Mouse (Mus musculus): ENCODE results near the gene Fhit.

Gene Fhit

DNA sequence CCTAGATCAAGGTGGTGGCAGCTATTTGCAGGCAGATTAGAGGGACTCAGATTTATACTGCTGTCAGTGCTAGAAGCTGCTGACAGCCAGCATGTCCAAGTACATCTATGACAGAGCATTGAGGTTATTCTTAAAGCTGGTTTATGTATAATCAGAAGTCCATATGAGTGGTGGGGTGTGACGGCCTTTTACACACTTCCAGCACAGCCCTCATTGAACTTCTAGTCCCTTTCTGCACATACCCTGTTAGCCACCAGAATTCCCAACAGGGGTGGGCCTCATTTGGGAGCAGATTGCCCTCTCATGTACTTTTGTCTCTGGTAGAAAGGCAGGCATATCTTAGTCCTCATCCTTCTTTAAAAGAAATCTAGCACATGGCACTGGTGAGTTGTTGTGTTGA, 817.8 kb downstream of the Fhit start:
- DNase-seq, result no peak

DNA sequence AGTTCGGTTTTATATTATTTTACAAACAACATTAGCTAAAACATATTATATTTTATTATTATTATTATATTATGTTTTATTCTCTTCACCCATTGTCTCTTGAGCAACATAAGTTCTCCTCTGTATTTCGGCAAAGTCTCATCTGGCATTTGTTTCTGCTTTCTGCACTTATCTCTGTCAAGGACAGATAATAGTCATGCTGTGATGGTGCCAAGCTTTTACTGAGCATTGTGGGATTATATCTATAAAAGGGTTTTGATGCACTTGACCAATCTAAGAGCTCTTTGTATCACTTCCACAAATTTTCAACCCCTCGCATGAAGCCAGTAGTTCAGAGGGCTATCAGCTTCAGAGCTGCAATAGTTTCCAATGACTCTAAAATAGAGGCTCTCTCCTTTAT, 845.1 kb downstream of the Fhit start:
- no peak for DNase-seq

DNA sequence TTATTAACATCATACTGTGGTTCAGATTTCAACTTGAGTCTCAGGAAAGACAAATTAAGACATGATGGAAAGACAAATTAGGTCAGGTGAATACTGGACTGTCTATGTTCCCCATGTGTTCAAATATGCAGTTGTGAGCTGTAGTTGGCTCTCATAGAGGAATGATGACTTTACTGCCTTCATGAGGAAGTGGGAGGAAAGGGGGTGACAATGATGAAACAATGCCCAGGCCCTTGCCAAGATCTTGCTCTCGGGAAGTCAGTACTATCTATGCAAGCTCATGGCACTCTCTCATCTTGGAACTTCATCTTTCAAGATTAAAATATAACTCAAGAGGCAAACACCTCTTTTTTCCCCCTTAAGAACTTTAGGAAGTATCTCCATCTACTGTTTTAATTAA, 849.6 kb downstream of the Fhit start:
- DNase-seq, result no peak

DNA sequence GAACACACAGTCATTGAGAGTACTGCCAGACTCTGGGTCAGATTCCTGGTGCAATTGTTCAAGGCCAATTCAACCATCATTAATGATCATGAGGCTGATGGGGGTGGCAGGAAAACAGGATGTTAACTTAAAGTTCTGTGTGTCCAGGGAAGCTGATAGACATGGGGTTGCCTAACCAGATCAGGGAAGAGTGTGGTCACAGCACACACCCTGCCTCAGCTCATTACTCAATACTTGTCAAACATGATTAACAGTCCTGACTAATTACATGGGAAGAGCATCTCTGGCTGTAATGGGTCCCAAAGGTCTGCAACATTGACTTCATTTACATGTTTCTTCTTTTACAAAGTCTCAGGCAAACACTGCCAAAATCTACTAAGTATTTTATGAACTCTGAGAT, 856.5 kb downstream of the Fhit start:
- DNase-seq, result no peak

DNA sequence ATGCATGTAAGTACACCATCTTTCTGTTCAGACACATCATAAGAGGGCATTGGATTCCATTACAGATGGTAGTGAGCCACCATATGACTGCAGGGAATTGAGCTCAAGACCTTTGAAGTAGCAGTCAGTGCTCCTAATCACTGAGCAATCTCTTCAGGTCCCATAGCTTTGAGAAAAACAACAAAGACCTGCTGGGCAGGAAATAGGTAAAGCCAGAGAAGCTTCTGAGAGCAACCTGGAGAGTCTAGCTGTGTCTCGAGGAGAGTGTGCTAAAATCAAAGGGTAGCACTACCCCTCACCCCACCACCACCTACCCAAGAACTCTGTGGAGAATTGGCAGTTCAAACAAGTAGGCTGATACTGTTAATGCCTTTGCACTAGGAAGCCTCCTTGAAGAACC, 860.3 kb downstream of the Fhit start:
- DNase-seq, result no peak

DNA sequence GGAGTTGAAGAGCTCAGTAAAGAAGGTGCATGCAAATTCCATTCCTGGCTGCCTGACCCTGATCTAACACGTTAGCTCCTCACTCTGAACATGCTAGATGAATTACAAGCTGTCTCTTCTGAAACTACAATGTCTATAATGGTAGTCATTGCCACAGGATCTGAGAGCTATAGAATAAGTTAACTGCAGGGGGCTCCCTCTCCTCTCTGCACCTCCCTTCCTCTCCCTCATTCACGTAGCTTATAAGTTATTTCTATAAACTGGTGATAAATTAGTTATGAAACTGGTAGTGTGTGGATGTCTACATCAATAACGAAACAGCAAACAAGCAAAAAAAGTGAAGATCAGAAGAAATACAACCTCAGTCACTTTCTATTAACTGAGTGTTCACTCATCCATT, 860.9 kb downstream of the Fhit start:
- DNase-seq, result no peak

DNA sequence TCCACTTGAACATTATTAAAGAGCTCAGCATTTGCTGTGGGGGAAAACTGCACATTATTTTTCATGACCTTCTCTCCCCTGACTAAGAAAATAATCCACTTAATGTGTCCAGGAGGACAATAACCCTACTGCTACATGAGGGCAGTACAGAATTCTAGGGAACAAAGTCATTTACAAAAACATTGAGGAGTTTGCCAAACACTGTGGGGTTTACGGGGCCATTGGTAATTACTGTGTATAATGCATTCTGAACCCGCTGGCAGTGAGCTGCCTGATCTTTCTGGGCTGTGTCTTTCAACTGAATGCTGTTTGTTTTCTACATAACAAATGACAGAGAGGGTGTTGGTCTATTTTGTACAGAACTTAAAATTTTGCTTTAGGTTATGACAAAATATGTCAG, 862.8 kb downstream of the Fhit start:
- DNase-seq, result no peak

DNA sequence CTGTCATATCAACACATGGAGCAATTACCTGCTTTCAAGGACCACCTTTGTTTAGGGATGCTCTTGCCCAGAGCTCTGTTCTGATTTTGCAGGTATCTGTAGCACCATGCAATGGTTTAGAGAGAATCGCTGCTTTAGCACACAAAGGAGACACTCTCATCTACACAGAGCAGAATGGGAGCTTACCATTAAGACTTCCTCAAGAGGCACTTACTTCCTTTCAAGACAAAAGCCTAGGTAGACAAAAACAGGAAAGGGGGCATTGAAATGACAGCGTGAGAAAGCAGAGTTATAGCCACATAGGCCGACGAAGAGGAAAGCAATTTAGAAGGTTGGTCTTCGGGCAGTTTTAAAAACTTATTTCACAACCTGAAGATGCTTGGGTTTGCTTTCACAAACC, 872.8 kb downstream of the Fhit start:
- no peak for DNase-seq

DNA sequence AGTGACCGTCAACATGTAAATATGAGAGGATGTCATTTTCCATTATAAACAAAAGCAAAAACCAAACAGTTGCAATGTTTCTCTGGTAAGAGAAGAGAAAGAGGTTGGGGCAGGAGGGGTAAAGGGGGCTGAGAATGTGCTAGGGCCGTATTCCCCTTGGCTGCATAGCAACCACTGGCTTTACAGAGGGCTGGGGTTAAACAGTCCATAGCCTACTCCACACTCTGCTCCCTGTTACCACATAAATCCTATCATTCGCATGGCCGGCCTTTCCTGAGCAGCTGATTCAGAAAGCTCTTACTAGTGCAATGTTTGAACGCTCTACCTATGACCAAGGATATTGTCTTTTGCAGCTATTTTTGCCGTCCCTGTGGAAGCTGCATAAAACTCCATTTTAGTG, 875.8 kb downstream of the Fhit start:
- DNase-seq, result no peak

DNA sequence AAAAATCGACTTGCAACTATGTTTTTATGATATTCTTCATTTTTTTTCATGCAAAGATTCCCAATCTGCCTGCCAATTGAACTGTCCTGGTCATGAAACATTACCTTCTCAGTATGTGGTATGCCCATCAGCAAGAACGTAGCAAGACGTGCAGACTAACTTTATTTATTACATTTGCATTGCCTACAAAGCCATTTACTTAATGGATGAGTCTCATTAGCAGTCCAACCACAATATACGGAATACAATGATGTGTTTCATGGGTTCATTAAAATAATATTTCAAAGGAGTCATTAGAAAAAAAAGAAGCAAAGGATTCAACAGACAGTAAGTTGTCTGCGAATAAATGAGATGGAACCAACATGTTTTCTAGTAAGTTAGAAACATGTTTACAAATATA, 933.1 kb downstream of the Fhit start:
- no peak for DNase-seq

DNA sequence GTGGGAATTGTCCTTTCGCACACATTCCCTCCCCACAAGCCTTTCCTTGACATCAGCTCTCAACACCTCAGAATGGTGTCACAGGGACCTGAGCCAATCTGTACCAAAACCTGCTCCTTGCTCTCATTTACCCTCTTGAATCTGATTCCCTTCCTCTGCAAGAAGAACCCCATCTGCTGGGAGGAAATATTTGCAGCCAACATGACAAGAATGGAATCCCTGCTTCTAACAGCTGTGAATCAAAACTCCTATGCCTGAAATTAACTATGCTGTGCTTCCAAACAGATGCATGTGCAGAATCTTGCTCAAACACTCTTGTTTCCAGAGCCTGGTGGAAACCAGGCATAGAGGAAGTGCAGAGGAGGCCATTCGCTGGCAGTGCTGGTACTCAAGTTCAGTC, 940.0 kb downstream of the Fhit start:
- no peak for DNase-seq

DNA sequence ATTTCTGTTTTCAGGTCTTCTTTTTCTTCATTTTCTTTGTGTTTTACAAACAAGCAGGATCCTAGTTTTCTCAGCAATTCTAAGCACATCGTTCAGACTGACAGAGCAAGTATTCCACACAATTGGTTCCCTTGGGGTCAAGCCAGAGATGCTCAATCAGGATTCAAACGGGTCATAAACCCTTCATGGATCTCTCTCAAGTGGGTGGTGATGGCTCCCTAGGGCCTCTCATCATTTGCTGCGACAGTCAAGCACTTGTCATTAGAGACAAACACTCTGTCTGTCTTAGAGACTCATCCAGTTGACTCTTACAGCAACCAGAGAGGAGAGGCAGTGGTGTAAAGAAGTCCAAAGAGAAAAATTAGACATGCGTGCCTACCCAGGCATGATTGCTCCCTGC, 948.6 kb downstream of the Fhit start:
- no peak for DNase-seq

DNA sequence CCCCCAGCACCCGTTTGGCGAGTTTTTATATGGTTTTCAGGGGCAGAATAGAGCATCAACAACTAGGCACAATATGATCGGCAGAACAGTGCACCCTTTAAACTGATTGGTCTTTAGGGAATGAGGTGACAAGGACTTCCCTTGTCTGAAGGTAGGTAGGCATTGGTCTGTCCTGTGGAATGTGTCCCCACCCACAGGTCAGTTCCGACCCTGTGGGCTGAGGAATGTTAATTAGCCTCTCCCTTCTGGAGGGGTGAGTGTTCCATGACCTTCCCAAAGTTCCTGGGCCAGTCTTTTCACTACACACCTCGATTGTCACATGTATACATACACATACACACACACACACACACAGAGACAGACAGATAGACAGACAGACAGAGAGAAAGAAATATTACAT, 950.7 kb downstream of the Fhit start:
- no peak for DNase-seq

DNA sequence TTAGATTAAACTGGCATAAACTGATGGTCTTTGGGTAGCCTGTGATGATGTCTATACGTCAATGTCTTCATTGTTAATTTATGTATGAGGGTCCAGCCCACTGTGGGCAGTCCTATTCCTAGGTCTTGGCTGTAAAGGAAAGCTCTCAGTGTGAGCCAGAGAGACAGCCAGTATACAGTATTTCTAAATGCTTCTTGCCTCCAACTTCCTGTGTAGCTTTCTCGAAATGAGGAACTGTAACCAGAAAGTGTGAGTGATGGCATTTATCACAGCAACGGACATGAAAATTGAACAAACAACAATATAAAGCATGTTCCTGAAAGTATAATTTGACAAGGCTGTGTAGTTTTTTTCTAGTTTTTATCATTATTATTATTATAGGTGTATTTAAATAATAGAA, 952.8 kb downstream of the Fhit start:
- DNase-seq, result no peak

DNA sequence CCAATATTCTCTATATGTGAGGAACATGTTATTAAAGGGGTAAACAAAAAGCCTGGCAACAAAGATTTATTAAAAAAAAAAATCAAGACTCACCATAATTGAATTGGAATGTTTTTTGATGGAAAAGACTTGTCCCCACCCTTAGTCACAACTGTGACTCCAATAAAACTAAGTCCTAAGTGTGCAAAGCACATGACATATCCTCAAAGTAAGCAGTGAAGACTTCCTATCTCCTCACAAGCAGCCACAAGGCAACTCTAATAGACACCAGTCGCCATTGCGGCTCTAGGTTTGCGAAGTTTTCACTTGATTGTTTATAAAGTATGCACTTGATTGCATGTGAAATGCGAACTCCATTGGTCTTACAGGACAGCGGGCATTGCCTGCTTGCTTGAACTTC, 956.1 kb downstream of the Fhit start:
- DNase-seq, result no peak

DNA sequence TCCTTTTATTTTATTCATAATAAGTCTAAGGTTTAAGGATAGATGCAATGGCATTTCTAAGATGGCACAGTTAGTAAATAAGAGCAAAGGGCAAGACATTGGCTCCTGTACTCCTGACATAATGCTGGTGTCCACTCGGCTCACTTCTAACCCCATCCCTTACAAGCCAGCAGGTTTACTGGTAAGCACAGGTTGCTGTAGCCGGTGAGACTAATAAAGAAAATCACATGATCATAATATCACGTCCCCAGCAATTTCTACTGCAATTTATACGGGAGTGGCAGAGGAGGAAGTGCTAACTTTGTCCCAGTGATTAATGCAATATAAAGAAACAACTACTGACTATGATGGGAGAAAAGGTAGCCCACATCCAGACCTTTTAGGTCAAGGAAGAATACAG, 956.5 kb downstream of the Fhit start:
- no peak for DNase-seq

DNA sequence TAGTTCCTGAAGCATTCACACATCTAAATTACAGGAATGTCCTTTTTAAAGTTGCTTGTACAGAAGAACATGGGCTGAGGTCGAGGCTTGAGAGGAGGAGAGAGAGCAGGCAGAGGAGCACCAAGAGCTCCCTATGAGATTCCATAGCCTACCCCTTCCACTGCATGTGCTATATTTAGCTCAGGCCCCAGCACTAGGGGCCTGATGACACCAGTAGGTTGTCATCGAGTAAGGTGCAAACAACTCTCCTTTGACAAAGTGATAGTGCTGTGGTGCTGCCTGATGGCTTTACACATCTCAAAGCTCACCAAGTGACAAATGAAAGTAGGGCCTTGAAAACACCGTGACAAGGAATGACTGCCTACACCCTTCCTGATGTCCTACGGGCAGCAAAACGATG, 967.7 kb downstream of the Fhit start:
- DNase-seq, result no peak

DNA sequence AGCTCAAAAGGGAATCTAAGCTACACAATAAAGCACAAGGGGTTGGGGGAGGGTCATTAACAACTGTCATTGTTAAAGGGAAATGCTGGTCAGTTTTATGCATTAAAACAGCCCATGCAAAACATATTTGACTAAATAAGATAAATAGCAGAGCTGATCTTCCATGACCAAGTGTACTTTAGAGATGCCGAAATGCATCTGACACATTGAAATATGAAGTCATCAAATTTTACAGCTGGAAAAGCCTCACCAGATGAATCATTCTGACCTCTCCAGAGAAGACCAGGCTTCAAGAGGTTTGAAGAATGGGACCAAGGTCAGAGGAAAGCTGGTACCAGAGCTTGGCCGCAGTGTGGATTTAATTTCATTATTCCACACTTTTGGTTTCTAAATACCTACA, 990.1 kb downstream of the Fhit start:
- DNase-seq, result no peak

DNA sequence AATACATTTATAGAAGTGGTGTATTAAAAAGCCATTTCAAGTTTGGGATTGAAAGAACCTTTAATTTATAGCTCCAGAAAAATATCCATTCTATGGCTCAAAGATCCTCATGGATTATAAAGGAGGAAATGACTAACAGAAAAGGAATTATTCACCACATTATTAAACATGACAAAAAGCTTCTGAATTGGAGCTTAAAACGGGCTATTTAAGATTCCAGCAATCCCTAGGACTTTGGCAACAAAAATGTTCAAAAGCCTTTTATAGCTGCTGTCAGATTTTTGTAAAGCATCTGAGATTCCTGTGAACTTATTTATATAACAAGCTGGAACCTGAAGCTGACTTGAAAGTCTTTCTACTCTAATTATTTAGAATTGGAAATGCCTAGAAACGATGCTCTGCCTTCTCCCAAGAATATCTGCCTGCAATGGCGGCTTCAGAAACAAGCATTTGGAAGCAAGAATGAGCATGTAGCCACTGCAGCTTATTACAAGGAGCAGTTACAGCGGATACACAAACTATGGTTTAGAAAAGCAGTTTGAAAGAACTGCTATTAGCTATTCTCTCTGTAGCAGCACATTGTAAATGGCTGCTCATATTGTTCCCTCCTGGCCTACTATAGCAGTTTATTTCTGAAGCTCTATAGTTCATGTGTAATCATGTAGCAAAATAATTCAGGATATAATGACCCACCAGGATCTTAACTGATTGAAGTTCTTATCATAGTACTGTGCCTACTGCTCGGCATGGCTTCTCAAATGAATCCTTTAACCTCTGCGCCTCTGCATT, 995.0 kb downstream of the Fhit start:
- DNase-seq, result no peak

DNA sequence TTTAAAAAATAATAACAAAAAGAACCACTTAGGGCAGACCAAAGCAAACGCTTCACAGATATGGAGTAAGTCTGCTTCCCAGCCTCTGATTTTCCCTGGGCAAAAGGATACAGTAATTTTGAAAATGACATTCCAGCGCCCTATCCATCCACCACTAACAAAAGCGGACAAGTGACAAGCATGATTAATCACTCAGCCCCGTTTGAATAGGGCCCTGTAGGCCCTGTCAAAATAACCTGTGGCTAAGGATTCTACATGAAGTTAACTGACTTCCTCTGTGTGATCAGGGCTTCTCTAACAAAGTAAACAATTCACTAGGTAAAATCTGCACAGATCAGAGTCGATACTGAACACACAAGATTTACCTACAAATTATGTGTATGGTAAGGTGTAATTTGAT, 1012.0 kb downstream of the Fhit start:
- no peak for DNase-seq

DNA sequence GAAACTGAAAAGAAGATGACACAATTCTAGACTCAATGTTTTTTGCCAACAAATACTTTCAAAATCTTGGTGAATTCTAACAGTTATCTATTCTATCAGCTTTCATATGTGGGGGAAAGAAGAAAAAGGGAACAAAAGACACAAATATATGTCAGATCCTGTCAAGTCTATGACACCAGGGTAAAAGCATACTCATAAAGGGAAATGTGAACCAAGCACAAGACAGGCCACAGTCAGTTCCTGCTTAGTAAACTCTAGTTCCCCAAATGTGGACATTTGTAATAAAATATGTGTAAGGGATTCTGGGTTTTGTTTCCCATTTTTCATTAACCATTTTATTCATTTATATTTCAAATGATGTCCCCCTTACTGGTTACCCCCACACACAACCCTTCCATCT, 1022.5 kb downstream of the Fhit start:
- DNase-seq, result no peak

DNA sequence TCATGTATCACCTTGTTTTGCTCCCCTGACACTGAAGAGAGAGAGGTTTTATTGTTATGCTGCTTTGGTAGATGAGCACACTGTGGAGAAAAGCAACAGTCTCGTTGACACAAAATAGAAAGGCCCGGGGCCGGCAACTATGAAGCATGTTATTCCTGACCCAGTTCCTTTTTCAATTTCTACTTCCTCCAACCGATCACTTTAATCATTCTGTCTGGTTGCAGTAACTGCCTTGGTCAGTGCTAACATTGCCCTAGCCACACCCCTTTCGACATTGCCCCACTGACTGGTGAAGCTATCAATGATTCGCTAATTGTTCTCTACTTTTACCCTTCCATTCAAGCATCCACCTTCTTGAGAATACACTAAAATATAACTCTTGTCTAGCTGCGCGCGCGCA, 1028.0 kb downstream of the Fhit start:
- DNase-seq, result no peak

DNA sequence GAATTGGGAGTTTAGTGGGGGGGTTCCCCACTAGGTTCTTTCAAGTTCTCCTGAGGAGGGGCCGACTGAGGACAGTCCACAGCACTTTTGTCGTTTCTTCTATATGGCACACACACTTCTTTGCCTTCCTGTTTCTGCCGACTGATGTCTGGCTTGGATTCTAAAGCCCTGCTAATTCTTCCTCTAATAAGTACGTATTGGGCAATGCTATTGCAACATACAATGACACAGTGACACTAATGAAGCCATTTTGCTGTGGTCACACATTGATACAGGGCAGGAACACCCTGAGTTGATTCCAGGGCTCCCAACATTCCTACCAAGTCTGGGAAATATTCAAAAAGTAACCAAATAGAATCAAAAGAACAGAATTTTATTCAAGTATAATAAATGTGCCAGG, 1032.2 kb downstream of the Fhit start:
- DNase-seq, result no peak

DNA sequence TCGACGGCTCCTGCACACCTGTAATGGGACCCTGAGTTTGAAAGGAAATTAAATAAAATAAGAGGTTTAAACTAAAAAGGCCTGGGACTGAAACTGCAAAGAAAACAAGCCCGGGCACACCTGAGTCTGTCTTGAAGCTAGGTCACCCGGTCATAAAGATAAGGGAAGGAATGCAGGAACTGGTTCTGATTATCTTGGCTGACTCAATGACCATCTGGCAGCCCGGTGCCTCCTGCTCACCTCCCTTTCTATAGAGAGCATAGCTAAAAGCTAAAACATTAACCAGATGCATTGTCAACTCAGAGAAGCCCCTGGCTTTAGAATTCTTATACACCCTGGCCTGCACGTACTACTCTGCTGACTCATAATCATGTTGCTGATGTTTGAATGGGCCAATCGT, 1032.7 kb downstream of the Fhit start:
- DNase-seq, result no peak

DNA sequence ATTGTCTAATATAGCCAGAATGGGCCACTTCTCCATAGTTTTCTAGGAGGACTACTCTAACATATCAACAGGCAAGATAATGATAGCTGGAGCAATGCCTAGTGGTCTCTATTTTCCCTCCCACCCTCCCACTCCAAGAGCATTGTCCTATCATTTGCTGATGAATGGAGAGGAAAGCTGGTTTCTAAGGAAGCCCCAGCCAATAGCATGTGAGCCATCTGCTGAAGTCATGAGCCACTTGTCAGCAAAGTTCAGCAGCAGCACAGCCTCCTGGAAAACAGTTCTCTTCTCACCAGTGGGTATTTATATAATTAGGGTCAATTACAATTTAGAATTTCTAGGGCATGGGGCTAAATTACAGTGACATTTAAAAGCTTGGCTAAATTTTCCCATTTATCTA, 1035.3 kb downstream of the Fhit start:
- no peak for DNase-seq

DNA sequence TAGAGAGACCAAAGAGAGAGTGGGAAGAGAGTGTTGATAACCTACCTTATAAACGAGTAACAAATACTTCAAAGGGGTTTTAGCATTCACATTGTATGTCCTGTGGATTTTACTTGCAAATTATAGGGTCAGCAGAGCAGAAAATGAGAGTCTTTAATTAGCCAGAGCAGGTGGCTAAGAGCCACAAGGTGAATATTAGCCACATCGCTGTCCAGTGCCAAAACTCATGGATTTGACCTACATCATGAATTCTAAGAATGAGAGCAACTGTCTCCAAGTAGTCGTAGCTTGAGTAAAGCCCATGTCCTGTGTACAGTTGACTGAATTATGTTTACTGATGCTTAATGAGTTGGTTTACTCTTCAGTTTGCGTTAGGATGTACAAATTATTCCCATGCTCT, 1039.7 kb downstream of the Fhit start:
- peak; percentile 18 to 42 for DNase-seq

All from kidney, postnatal 25 days (tissue).